Mouse (Mus musculus): ENCODE data around the gene Pex1. TPM values are rescaled to one million over a fixed set of nuclear protein-coding genes. Genes with fewer than 3 reads are reported as not detected.

Pex1 gene
- polyA plus RNA-seq (2014; fragmentation: Illumina TruSeq; extraction: RNeasy Lipid Tissue Mini Kit (QIAGEN cat#74804)), result 22.1 TPM

DNA sequence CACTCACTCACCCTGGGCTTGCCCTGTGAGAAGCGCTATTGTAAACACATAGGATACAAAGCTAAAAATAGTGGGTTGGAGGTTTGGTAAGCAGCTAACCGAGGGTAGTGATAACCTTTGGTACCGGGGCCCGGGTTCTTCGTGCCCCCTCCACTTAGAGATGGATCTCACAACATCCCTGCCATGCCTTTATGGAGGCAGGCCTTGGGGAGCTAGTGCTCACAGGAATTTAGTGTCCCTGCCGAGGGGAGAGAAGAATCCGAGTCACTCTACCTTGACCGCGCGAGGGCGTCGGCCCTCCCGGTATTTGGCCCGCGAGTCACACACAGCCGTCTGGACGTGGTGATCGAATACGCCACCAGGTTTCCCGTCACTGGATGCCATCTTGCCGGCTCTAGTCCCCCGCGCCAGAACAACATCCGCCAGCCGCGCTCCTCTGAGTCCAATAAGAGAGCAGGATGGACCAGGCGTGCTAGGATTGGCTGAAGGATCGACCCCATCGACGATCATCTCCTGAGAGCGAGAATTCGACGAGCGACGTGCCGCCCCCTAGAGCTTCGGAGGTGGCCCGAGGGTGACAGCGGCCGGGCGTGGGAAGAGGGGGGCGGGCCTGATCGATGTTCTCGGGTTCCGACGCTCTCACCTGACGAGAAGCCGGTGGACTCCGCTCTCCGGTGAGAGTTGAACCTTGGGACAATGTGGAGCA lies at the start of gene Pex1:
Gene Pex1 (plus strand): TSS at position 374 of the 706 bp plus-strand sequence.

GRCm38 (mm10) chr5:3571266-3571665 lies 24.6 kb upstream of the Pex1 start, which contains the start of gene 1700109H08Rik:
Gene 1700109H08Rik, plus strand, starts transcription at chr5:3571566.

GRCm38 (mm10) chr5:3596399-3596766 lies 517 bp downstream of the Pex1 start, which contains the start of gene Rbm48:
Gene Rbm48, minus strand, starts transcription at chr5:3596585.

DNA sequence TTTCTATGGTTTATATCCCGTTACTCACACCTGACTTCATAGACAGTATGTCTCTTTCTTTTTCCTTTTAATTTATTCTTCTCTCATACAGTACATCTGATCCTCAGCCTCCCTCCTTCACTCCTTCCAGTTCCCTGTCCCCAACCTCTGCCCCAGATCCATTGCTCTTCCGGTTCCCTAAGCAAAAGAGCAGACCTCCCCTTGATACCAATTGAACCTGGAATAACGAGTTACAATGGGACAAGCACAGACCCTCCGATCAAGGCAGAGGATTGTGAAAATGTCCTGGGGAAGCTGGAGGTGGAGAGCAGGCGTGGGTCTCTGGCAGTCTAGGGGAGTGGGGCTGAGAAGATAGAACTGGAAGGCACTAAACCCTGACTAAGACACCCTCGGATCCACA lies 55.0 kb downstream of the Pex1 start, which contains the start of gene Tmbim7:
Gene Tmbim7 (plus strand): TSS at position 301 of the 400 bp plus-strand sequence.

DNA sequence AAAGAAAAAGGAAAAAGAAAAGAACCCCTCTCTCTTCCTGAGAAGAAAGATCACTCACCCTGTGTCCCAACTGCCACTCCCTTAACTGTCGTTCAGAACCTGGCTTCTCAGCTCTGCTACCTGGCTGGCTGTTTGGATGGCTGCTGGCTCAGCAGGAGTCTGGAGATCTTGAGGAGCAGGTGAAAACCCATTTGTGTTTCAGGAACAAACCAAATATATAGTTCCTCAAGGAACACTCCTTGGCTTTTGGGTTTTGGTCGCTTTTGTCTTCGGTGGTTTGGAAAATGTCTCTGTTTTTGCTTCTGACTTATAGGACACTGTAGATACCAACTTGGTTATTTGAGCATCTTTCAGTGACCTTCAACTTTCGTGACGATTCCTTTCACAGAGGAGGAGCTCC lies 61.2 kb downstream of the Pex1 start, which contains the start of gene Gatad1:
Gene Gatad1 (minus strand): TSS at position 101 of the 400 bp plus-strand sequence.

Other genes with a start within 250 kb of the Pex1 start
- gene Fam133b, start 52.2 kb upstream of the Pex1 start, polyA plus RNA-seq (2014; fragmentation: Illumina TruSeq; extraction: RNeasy Lipid Tissue Mini Kit (QIAGEN cat#74804)), result 86.9 TPM
- 3.8 TPM for gene 1700109H08Rik, start 24.5 kb upstream of the Pex1 start, polyA plus RNA-seq (2014; fragmentation: Illumina TruSeq; extraction: RNeasy Lipid Tissue Mini Kit (QIAGEN cat#74804))
- gene Rbm48, start 519 bp downstream of the Pex1 start, polyA plus RNA-seq (2014; fragmentation: Illumina TruSeq; extraction: RNeasy Lipid Tissue Mini Kit (QIAGEN cat#74804)), result 27.1 TPM
- not detected for gene Tmbim7, start 55.1 kb downstream of the Pex1 start, polyA plus RNA-seq (2014; fragmentation: Illumina TruSeq; extraction: RNeasy Lipid Tissue Mini Kit (QIAGEN cat#74804))
- gene Gatad1, start 61.1 kb downstream of the Pex1 start, polyA plus RNA-seq (2014; fragmentation: Illumina TruSeq; extraction: RNeasy Lipid Tissue Mini Kit (QIAGEN cat#74804)), result 170 TPM
- 71.0 TPM for gene Ankib1, start 206.9 kb downstream of the Pex1 start, polyA plus RNA-seq (2014; fragmentation: Illumina TruSeq; extraction: RNeasy Lipid Tissue Mini Kit (QIAGEN cat#74804))
- 92.3 TPM for gene Krit1, start 207.1 kb downstream of the Pex1 start, polyA plus RNA-seq (2014; fragmentation: Illumina TruSeq; extraction: RNeasy Lipid Tissue Mini Kit (QIAGEN cat#74804))
- gene Lrrd1, start 249.1 kb downstream of the Pex1 start, polyA plus RNA-seq (2014; fragmentation: Illumina TruSeq; extraction: RNeasy Lipid Tissue Mini Kit (QIAGEN cat#74804)), result not detected

Measured in ovary, adult 10 weeks (tissue).